Mouse (Mus musculus): ENCODE measurements around the gene Ift46. TPM values are rescaled to one million over a fixed set of nuclear protein-coding genes. Genes with fewer than 3 reads are reported as not detected.

Gene Ift46
- 67.6 TPM for total RNA-seq (2023)

GRCm38 (mm10) chr9:44767101-44768028 is at the start of gene Ift46, which contains the start of gene Arcn1:
Ift46 (plus strand) TSS chr9:44767908.
Arcn1 (minus strand) TSS chr9:44767845.

GRCm38 (mm10) chr9:44734524-44735494 is 32.9 kb upstream of the Ift46 start, which contains the start of gene Phldb1:
Phldb1 (minus strand) TSS chr9:44735198.

GRCm38 (mm10) chr9:44799102-44799957 is 31.6 kb downstream of the Ift46 start, which contains the start of gene Tmem25:
Tmem25 (minus strand) TSS chr9:44799307.

GRCm38 (mm10) chr9:44802808-44803450 is 35.2 kb downstream of the Ift46 start, which contains the start of gene Ttc36:
Ttc36 (minus strand) TSS chr9:44803072.

Other genes with a start within 250 kb of the Ift46 start
- 19.7 TPM for gene Cxcr5, start 206.0 kb upstream of the Ift46 start, total RNA-seq (2023)
- gene Ddx6, start 163.0 kb upstream of the Ift46 start, total RNA-seq (2023) = 229 TPM
- gene Treh, start 94.7 kb upstream of the Ift46 start, total RNA-seq (2023) = not detected
- not detected for gene Phldb1, start 32.7 kb upstream of the Ift46 start, total RNA-seq (2023)
- 112 TPM for gene Arcn1, start 63 bp upstream of the Ift46 start, total RNA-seq (2023)
- not detected for gene Tmem25, start 31.4 kb downstream of the Ift46 start, total RNA-seq (2023)
- 4.5 TPM for gene Ttc36, start 35.2 kb downstream of the Ift46 start, total RNA-seq (2023)
- gene Kmt2a, start 113.4 kb downstream of the Ift46 start, total RNA-seq (2023) = 135 TPM
- 149 TPM for gene Atp5l, start 152.8 kb downstream of the Ift46 start, total RNA-seq (2023)
- 110 TPM for gene Ube4a, start 197.7 kb downstream of the Ift46 start, total RNA-seq (2023)
- gene Cd3g, start 212.5 kb downstream of the Ift46 start, total RNA-seq (2023) = 495 TPM
- 490 TPM for gene Cd3d, start 213.9 kb downstream of the Ift46 start, total RNA-seq (2023)
- 830 TPM for gene Cd3e, start 241.7 kb downstream of the Ift46 start, total RNA-seq (2023)

Measured in CD8-positive naive resting alpha-beta T cell, adult 57 days (primary cell).